Mouse (Mus musculus): ENCODE results near the gene Rhot1. TPM values are rescaled to one million over a fixed set of nuclear protein-coding genes. Genes with fewer than 3 reads are reported as not detected.

Gene Rhot1
- polyA plus RNA-seq, 1 experiment from 2014 or later, result 66.9 TPM

DNA sequence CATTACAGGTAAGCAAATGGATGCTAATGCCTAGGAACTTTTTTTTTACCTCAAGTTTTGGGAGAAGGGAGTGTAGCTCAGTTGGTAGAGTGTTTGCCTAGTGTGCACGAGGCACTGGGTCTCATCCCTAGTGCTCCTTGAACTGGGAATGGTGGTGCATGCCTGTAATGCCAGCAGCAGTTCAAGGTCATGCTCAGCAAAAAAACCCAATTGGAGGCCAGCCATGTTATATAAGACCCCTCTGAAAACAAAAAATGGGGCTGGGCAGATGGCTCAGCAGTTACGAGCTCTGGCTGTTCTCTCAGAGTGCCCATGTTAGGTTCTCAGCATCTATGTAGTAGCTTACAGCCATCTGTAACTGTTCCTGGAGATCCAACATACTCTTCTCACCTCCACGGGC lies 39.7 kb downstream of the Rhot1 start:
- Histone ChIP-seq H3K4me3 (ENCODE audit: low read length) (no peak overlapping the region), H3K9me3 (ENCODE audit: control insufficient read depth, low read length) (no peaks in the 10 kb centered on the region), H3K27me3 (replicated peaks; ENCODE audit: control insufficient read depth, insufficient read depth, low read length) (no peaks in the 10 kb centered on the region), H3K27ac (ENCODE audit: low read depth, low read length) (no peak overlapping the region), H3K4me2 (ENCODE audit: low read length) (no peak overlapping the region), H3K9ac (ENCODE audit: low read depth, low read length) (no peak overlapping the region), H3K36me3 (ENCODE audit: control insufficient read depth, insufficient read depth, low read length) (peaks cover 27% of the 10 kb centered on the region), H3K4me1 (ENCODE audit: control insufficient read depth, insufficient read depth, low read depth, low read length) (no peaks in the 10 kb centered on the region)
- no peak for ATAC-seq
- 88% methylated on average over 3 of the region's 3 CpGs for WGBS

DNA sequence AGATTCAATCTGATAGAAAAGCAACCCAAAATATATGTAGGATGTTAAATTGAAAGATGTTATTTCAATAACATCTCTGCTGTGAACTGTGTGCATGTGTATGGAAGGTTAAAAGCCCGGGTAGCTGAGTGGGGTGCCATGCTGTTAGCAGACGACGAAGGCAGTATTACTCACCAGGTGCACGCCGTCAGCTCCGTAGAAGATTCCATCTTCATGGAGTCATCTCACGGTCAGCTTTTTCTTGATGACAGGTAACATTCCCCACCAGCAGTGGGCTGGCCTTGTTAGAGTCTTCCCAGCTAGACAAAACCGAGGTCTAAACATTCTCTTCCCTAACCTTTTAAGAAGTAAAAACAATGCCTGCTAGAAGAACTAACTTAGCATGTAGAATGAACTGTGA lies 55.3 kb downstream of the Rhot1 start:
- Histone ChIP-seq H3K36me3 (ENCODE audit: control insufficient read depth, insufficient read depth, low read length) (peaks cover 12% of the 10 kb centered on the region), H3K4me1 (ENCODE audit: control insufficient read depth, insufficient read depth, low read depth, low read length) (no peaks in the 10 kb centered on the region), H3K9ac (ENCODE audit: low read depth, low read length) (no peak overlapping the region), H3K4me3 (ENCODE audit: low read length) (no peak overlapping the region), H3K4me2 (ENCODE audit: low read length) (no peak overlapping the region), H3K27me3 (replicated peaks; ENCODE audit: control insufficient read depth, insufficient read depth, low read length) (no peaks in the 10 kb centered on the region), H3K27ac (ENCODE audit: low read depth, low read length) (no peak overlapping the region), H3K9me3 (ENCODE audit: control insufficient read depth, low read length) (no peaks in the 10 kb centered on the region)
- 96% methylated on average over 8 of the region's 8 CpGs for WGBS
- ATAC-seq, result no peak

DNA sequence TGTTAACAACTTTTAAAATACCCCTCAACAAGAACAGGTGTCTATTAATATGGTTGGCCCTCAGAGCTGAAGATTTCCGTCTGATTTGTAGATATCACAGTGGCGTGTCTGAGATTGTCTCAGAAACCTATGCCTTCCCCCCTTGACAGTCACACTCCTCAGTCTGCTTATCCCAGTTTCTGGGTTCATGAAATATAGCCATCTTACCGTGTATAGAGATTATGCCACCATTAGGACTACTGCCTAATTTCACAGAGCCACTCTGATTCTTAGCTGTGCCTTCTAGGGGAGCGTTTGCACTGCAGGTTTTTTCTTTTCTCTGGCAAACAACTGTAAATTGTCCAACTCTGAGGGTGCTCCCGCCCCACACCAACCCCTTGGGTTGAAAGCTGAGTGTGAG lies 62.3 kb downstream of the Rhot1 start:
- H3K4me3 ChIP-seq (ENCODE audit: low read length), result no peak overlapping the region
- H3K4me1 ChIP-seq (ENCODE audit: control insufficient read depth, insufficient read depth, low read depth, low read length), result no peaks in the 10 kb centered on the region
- 91% methylated on average over 5 of the region's 5 CpGs for WGBS
- no peak overlapping the region for H3K9ac ChIP-seq (ENCODE audit: low read depth, low read length)
- H3K27me3 ChIP-seq (replicated peaks; ENCODE audit: control insufficient read depth, insufficient read depth, low read length), result no peaks in the 10 kb centered on the region
- H3K4me2 ChIP-seq (ENCODE audit: low read length), result no peak overlapping the region
- H3K36me3 ChIP-seq (ENCODE audit: control insufficient read depth, insufficient read depth, low read length), result peaks cover 4% of the 10 kb centered on the region
- no peak overlapping the region for H3K27ac ChIP-seq (ENCODE audit: low read depth, low read length)
- no peak for ATAC-seq
- H3K9me3 ChIP-seq (ENCODE audit: control insufficient read depth, low read length), result peaks cover 2% of the 10 kb centered on the region; the same call in 1 of the 2 replicates

DNA sequence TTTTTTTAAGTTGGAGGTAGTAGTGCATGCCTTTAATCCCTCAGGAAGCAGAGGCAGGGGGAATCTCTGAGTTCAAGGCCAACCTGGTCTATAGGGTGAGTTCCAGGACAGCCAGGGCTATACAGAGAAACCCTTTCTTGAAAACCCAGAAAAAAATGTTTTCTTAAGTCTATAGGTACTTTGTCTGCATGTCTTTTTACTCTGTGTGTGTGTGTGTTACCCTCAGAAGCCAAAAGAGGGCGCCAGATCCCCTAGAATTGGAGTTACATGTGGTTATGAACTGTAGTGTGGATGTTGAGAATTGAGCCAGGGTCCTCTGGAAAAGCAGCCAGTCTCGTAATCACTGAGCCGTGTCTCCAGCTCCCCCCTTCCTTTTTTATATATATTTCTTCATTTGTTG lies 66.2 kb downstream of the Rhot1 start:
- 67% methylated on average over 3 of the region's 3 CpGs for WGBS

DNA sequence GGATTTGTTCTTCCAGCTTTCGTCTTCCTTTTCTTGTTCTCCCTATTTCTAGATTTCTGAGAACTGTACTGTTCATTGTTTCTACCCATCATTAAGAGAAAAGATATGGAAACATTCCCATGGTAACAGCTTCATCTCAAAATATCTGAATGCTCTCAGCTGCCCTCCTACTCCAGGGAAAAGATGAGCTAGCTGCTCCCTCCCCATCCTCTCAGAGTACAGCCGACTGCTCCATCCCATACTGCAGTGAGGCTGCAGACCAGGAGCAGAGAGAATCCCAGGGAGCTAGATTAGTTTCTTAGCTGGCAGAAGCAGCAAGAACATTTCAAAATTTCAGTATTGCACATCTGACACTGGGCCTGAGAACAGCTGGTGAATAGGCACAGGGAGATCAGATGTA lies 69.2 kb downstream of the Rhot1 start:
- no peak overlapping the region for H3K27ac ChIP-seq (ENCODE audit: low read depth, low read length)

More for the DNA sequence above, 66.2 kb downstream of the Rhot1 start:
- no peak for ATAC-seq
- Histone ChIP-seq H3K9me3 (ENCODE audit: control insufficient read depth, low read length) (peaks cover 2% of the 10 kb centered on the region; the same call in 1 of the 2 replicates), H3K27ac (ENCODE audit: low read depth, low read length) (no peak overlapping the region), H3K36me3 (ENCODE audit: control insufficient read depth, insufficient read depth, low read length) (no peaks in the 10 kb centered on the region), H3K4me2 (ENCODE audit: low read length) (no peak overlapping the region), H3K9ac (ENCODE audit: low read depth, low read length) (no peak overlapping the region), H3K27me3 (replicated peaks; ENCODE audit: control insufficient read depth, insufficient read depth, low read length) (no peaks in the 10 kb centered on the region), H3K4me1 (ENCODE audit: control insufficient read depth, insufficient read depth, low read depth, low read length) (no peaks in the 10 kb centered on the region), H3K4me3 (ENCODE audit: low read length) (no peak overlapping the region)

DNA sequence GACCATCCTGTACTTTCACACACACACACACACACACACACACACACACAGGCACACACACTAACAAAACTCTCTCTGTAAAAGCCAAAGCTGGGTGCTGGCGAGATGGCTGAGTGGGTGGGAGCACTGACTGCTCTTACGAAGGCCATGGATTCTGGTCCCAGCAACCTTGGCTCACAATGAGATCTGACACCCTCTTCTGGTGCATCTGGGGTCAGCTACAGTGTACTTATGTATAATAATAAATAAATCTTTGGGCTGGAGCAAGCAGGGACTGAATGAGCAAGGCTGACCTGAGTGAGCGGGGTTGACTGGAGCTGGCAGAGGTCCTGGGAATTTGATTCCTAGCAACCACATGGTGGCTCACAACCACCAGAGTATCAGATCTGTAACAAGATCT lies 75.0 kb downstream of the Rhot1 start:
- Histone ChIP-seq H3K36me3 (ENCODE audit: control insufficient read depth, insufficient read depth, low read length) (no peaks in the 10 kb centered on the region), H3K4me3 (ENCODE audit: low read length) (no peak overlapping the region), H3K4me2 (ENCODE audit: low read length) (no peak overlapping the region), H3K4me1 (ENCODE audit: control insufficient read depth, insufficient read depth, low read depth, low read length) (no peaks in the 10 kb centered on the region), H3K27me3 (replicated peaks; ENCODE audit: control insufficient read depth, insufficient read depth, low read length) (no peaks in the 10 kb centered on the region), H3K9ac (ENCODE audit: low read depth, low read length) (no peak overlapping the region), H3K9me3 (ENCODE audit: control insufficient read depth, low read length) (no peaks in the 10 kb centered on the region), H3K27ac (ENCODE audit: low read depth, low read length) (no peak overlapping the region)
- WGBS, result 68% methylated on average over 3 of the region's 3 CpGs
- ATAC-seq, result no peak

More for the DNA sequence above, 69.2 kb downstream of the Rhot1 start:
- Histone ChIP-seq H3K27me3 (replicated peaks; ENCODE audit: control insufficient read depth, insufficient read depth, low read length) (no peaks in the 10 kb centered on the region), H3K9ac (ENCODE audit: low read depth, low read length) (no peak overlapping the region), H3K4me3 (ENCODE audit: low read length) (no peak overlapping the region), H3K36me3 (ENCODE audit: control insufficient read depth, insufficient read depth, low read length) (no peaks in the 10 kb centered on the region), H3K9me3 (ENCODE audit: control insufficient read depth, low read length) (peaks cover 2% of the 10 kb centered on the region; the same call in 1 of the 2 replicates), H3K4me1 (ENCODE audit: control insufficient read depth, insufficient read depth, low read depth, low read length) (no peaks in the 10 kb centered on the region), H3K4me2 (ENCODE audit: low read length) (no peak overlapping the region)
- 66% methylated on average over 2 of the region's 2 CpGs for WGBS
- ATAC-seq, result no peak

DNA sequence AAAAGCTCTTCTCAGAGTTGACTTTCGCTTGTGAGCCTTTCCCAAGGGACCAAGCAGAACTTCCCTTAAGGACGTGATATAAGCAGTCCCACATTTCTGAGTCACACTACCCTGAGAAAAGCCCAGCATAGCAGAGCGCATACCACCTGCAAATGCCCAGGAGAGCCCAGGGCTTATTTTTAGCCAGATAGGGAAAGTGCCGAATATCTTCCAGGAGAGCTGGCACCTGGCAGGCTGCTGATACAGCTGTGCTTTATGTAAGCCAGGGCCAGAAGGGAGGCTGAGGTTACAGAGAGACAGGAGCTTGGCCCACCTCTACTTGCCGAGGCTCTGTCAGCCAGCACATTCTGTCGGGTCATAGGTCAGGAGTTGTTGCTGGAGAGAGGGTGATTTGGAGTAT lies 75.8 kb downstream of the Rhot1 start:
- Histone ChIP-seq H3K9ac (ENCODE audit: low read depth, low read length) (no peak overlapping the region), H3K9me3 (ENCODE audit: control insufficient read depth, low read length) (no peaks in the 10 kb centered on the region), H3K4me1 (ENCODE audit: control insufficient read depth, insufficient read depth, low read depth, low read length) (peaks cover 5% of the 10 kb centered on the region; the same call in 1 of the 2 replicates), H3K27ac (ENCODE audit: low read depth, low read length) (no peak overlapping the region), H3K36me3 (ENCODE audit: control insufficient read depth, insufficient read depth, low read length) (no peaks in the 10 kb centered on the region), H3K27me3 (replicated peaks; ENCODE audit: control insufficient read depth, insufficient read depth, low read length) (no peaks in the 10 kb centered on the region), H3K4me2 (ENCODE audit: low read length) (no peak overlapping the region), H3K4me3 (ENCODE audit: low read length) (no peak overlapping the region)
- ATAC-seq, result no peak
- 56% methylated on average over 6 of the region's 6 CpGs for WGBS

DNA sequence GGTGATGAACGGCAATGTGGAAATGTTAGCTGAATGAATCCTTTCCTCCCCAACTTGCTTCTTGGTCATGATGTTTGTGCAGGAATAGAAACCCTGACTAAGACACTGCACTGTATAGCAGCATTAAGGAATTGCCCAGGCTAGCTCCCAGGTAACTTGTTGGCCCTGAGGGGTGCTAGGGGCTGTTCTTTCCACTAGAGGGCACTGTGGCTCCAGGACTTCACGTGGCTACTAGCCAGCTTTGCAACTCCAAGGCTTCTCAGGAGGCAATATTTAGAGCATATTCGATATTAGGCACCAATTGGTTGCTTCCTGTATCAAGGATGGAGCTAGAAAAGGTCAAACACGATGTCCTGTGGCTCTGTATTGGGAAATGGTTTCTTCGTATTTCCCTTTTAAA lies 78.3 kb downstream of the Rhot1 start:
- no peaks in the 10 kb centered on the region for H3K9me3 ChIP-seq (ENCODE audit: control insufficient read depth, low read length)
- 18% methylated on average over 5 of the region's 5 CpGs for WGBS
- no peak overlapping the region for H3K4me3 ChIP-seq (ENCODE audit: low read length)
- H3K27ac ChIP-seq (ENCODE audit: low read depth, low read length), result no peak overlapping the region
- no peak overlapping the region for H3K9ac ChIP-seq (ENCODE audit: low read depth, low read length)
- no peaks in the 10 kb centered on the region for H3K36me3 ChIP-seq (ENCODE audit: control insufficient read depth, insufficient read depth, low read length)
- no peak overlapping the region for H3K4me2 ChIP-seq (ENCODE audit: low read length)
- H3K27me3 ChIP-seq (replicated peaks; ENCODE audit: control insufficient read depth, insufficient read depth, low read length), result no peaks in the 10 kb centered on the region
- no peak for ATAC-seq
- peaks cover 15% of the 10 kb centered on the region for H3K4me1 ChIP-seq (ENCODE audit: control insufficient read depth, insufficient read depth, low read depth, low read length)

DNA sequence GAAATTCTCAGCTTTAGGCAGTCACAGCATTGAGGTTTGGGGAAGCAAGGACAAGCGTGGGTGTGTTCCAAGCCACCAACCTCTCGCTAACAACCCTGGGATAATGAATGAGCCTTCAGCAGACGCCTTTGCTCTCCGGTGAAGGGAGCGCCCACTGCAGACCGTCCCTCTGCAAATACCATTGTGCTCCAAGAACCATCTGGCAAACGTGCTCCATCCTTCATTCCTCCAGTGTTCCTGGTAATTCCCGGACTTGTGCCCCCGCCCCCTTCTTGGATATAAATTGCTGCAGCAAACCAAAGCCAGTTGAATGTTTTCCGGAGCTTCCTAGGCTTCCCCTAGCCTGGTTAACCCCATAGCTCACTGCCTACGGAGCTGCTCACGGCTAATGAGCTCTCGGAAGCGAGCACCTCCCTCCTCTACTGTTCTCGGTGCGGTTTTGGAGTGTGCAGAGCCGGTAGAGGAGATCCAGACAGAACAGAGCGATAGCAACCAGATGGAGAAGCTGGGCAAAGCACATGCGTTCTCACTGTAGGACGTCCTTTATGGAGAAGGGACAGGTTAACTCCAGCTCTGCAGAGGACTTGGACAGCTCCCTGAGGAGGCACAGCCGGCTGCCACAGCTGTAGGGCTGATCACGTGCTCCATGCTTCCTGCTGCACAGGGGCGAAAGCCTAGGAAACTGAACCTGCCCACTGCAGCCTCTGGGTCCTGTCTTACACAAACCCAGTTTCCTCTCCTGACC lies 81.1 kb downstream of the Rhot1 start:
- no peaks in the 10 kb centered on the region for H3K36me3 ChIP-seq (ENCODE audit: control insufficient read depth, insufficient read depth, low read length)
- H3K27me3 ChIP-seq (replicated peaks; ENCODE audit: control insufficient read depth, insufficient read depth, low read length), result no peaks in the 10 kb centered on the region
- peak; percentile 94 for ATAC-seq
- 1% methylated on average over 23 of the region's 23 CpGs for WGBS
- H3K9me3 ChIP-seq (ENCODE audit: control insufficient read depth, low read length), result no peaks in the 10 kb centered on the region
- peaks cover 17% of the 10 kb centered on the region for H3K4me1 ChIP-seq (ENCODE audit: control insufficient read depth, insufficient read depth, low read depth, low read length)
- peak overlapping the region; percentile 36 for H3K9ac ChIP-seq (ENCODE audit: low read depth, low read length)
- peak overlapping the region; percentile 60 for H3K4me2 ChIP-seq (ENCODE audit: low read length)
- peak overlapping the region; percentile 40 for H3K4me3 ChIP-seq (ENCODE audit: low read length)
- peak overlapping the region; percentile 81 for H3K27ac ChIP-seq (ENCODE audit: low read depth, low read length)
